Mouse (Mus musculus) pancreas, adult 10 weeks (tissue): ENCODE measurements around the gene H1fx. TPM values are rescaled to one million over a fixed set of nuclear protein-coding genes. Genes with fewer than 3 reads are reported as not detected.

Experiments used
- polyA plus RNA-seq: library from polyadenylated mRNA; stranded (reverse); fragments of 350-450 nt; fragmentation: Illumina TruSeq; extraction: RNeasy Lipid Tissue Mini Kit (QIAGEN cat#74804); gene quantifications from one replicate; pipeline ENCODE4 v1.2.3, GENCODE M21; 2015; ENCODE audit warnings: low read depth, low replicate concordance; ENCODE audit not compliant: insufficient read depth

H1fx gene
- not detected for polyA plus RNA-seq

GRCm38 (mm10) chr6:87981547-87982256 is at the start of gene H1fx:
H1fx (minus strand) TSS chr6:87981637.

Other genes with a start within 250 kb of the H1fx start
- gene Gp9, start 203.6 kb downstream of the H1fx start, polyA plus RNA-seq: not detected
- gene Rab43, start 169.5 kb downstream of the H1fx start, polyA plus RNA-seq: 4.3 TPM
- 0.72 TPM for gene Gm45140, start 145.8 kb downstream of the H1fx start, polyA plus RNA-seq
- 3.9 TPM for gene Isy1, start 142.8 kb downstream of the H1fx start, polyA plus RNA-seq
- gene Cnbp, start 130.5 kb downstream of the H1fx start, polyA plus RNA-seq: 82.7 TPM
- gene Copg1, start 93.8 kb downstream of the H1fx start, polyA plus RNA-seq: 33.3 TPM
- 7.3 TPM for gene Hmces, start 67.7 kb downstream of the H1fx start, polyA plus RNA-seq
- 53.5 TPM for gene Rab7, start 63.6 kb upstream of the H1fx start, polyA plus RNA-seq
- 44.7 TPM for gene Rpn1, start 102.8 kb upstream of the H1fx start, polyA plus RNA-seq
- gene Gata2, start 212.3 kb upstream of the H1fx start, polyA plus RNA-seq: 5.5 TPM
- not detected for gene Dnajb8, start 240.6 kb upstream of the H1fx start, polyA plus RNA-seq